Mouse (Mus musculus) liver, embryonic 14.5 days (tissue): ENCODE results near the gene Mgl2.
"Not testable (repeated sequence)": the region's sequence is repeated elsewhere in the genome, so short reads cannot be mapped to it uniquely, and the experiment has no call there.

Experiments
- CTCF ChIP-seq: IDR thresholded peaks from 2 replicates; pipeline ENCODE4 v1.5.1; 2016; ENCODE audit warnings: antibody characterized with exemption, low read depth, control low read depth
- EP300 ChIP-seq: IDR thresholded peaks from 2 replicates; pipeline ENCODE4 v1.6.1; 2016; ENCODE audit warnings: antibody characterized with exemption, low read depth

GRCm38 (mm10) chr11:70169471-70169870, 39.3 kb downstream of the Mgl2 start:
- TF ChIP-seq EP300, CTCF: not testable (repeated sequence)
